Mouse (Mus musculus) limb, embryonic 14.5 days (tissue): ENCODE results near the gene Gm49325. TPM values are rescaled to one million over a fixed set of nuclear protein-coding genes. Genes with fewer than 3 reads are reported as not detected.
A peak's percentile ranks its signal among the peaks of the same experiment; 100 is the strongest.

Source experiments
- ATAC-seq: fragments of 200-750 bp; cut with Nextera tagmentation; 2 replicates; pipeline ENCODE4 v1.8.0; 2017; ENCODE audit warnings: low read depth, moderate number of reproducible peaks, moderate TSS enrichment; ENCODE audit not compliant: low FRiP score
- DNase-seq: peaks from one replicate; pipeline ENCODE4 v3.0.0-alpha.2; 2015; ENCODE audit warnings: low spot score
- H3K27ac ChIP-seq: fragments of 300-500 bp; sonication (generic); replicated peaks from 2 replicates; pipeline ENCODE4 v1.5.1; 2014; ENCODE audit warnings: low read depth, mild to moderate bottlenecking, low read length, moderate library complexity, mixed read lengths
- H3K27me3 ChIP-seq: fragments of 300-500 bp; sonication (generic); 2 replicates; pipeline ENCODE4 v1.6.1; 2014; ENCODE audit warnings: low read length, mixed read lengths; ENCODE audit not compliant: control insufficient read depth, insufficient read depth
- H3K36me3 ChIP-seq: fragments of 300-500 bp; sonication (generic); 2 replicates; pipeline ENCODE4 v1.6.1; 2014; ENCODE audit warnings: mild to moderate bottlenecking, low read length, moderate library complexity, mixed read lengths; ENCODE audit not compliant: control insufficient read depth, insufficient read depth
- H3K4me1 ChIP-seq: fragments of 300-500 bp; sonication (generic); 2 replicates; pipeline ENCODE4 v1.6.1; 2014; ENCODE audit warnings: antibody characterized with exemption, low read length, mixed read lengths; ENCODE audit not compliant: control insufficient read depth, insufficient read depth
- H3K4me2 ChIP-seq: fragments of 300-500 bp; sonication (generic); replicated peaks from 2 replicates; pipeline ENCODE4 v1.6.1; 2014; ENCODE audit warnings: low read depth, mild to moderate bottlenecking, low read length, moderate library complexity; ENCODE audit not compliant: severe bottlenecking
- H3K4me3 ChIP-seq: fragments of 300-500 bp; sonication (generic); replicated peaks from 2 replicates; pipeline ENCODE4 v1.5.1; 2014; ENCODE audit warnings: low read length
- H3K9ac ChIP-seq: fragments of 300-500 bp; sonication (generic); 2 replicates; pipeline ENCODE4 v1.6.1; 2014; ENCODE audit warnings: mild to moderate bottlenecking, low read depth, low read length, moderate library complexity; ENCODE audit not compliant: severe bottlenecking
- H3K9me3 ChIP-seq: fragments of 300-500 bp; sonication (generic); 2 replicates; pipeline ENCODE4 v1.6.1; 2016; ENCODE audit warnings: low read length; ENCODE audit not compliant: control insufficient read depth
- POLR2A ChIP-seq: fragments of 200-500 bp; IDR thresholded peaks from 2 replicates; pipeline ENCODE4 v1.8.0; 2012; ENCODE audit warnings: inconsistent platforms, mild to moderate bottlenecking, moderate library complexity, borderline replicate concordance; ENCODE audit not compliant: insufficient read depth, insufficient read length; ENCODE audit errors: extremely low read depth
- WGBS: fragments of 180-500 bp; shearing (Covaris S2); extraction: QIAGEN DNeasy Blood & Tissue Kit; methylation state at CpG from one replicate; pipeline ENCODE4 v1.1.7; 2014; 5-methylcytosine and 5-hydroxymethylcytosine counted together
- polyA plus RNA-seq, 2 experiments: library from polyadenylated mRNA; depleted of rRNA in 1 of 2; stranded (reverse) in 1 of 2; unstranded in 1 of 2; fragments of >200 nt; fragmentation: Nextera tagmentation in 1 of 2; extraction: Ambion mirVana in 1 of 2; gene quantifications; 2 replicates each; pipeline versions ENCODE4 v1.2.1 to v1.2.3; 2012 to 2014

Gene Gm49325
- polyA plus RNA-seq, 2 experiments, result 5.8 to 8.4 TPM

GRCm38 (mm10) chr10:77624570-77624995 lies 18.6 kb downstream of the Gm49325 start:
- Histone ChIP-seq H3K27ac (no peak overlapping the region), H3K36me3 (no peaks in the 10 kb centered on the region; the same call in 1 of the 2 replicates), H3K9me3 (no peaks in the 10 kb centered on the region), H3K27me3 (no peaks in the 10 kb centered on the region), H3K4me1 (peaks cover 12% of the 10 kb centered on the region; the same call in 1 of the 2 replicates), H3K4me2 (no peak overlapping the region), H3K4me3 (no peak overlapping the region), H3K9ac (no peak overlapping the region)
- TF ChIP-seq POLR2A, result no peak
- peak; percentile 23 for DNase-seq
- no peak for ATAC-seq
- WGBS, result 73% methylated on average over 7 of the region's 7 CpGs

- Histone ChIP-seq H3K9ac (no peak overlapping the region), H3K27ac (no peak overlapping the region), H3K36me3 (peaks cover 6% of the 10 kb centered on the region), H3K4me1 (peaks cover 12% of the 10 kb centered on the region; the same call in 1 of the 2 replicates), H3K4me2 (no peak overlapping the region), H3K9me3 (no peaks in the 10 kb centered on the region), H3K27me3 (no peaks in the 10 kb centered on the region), H3K4me3 (no peak overlapping the region)
- ATAC-seq, result no peak
- TF ChIP-seq POLR2A, result no peak
- 81% methylated on average over 7 of the region's 7 CpGs for WGBS
- no peak for DNase-seq
Observed at GRCm38 (mm10) chr10:77626036-77626435, 20.0 kb downstream of the Gm49325 start.

- Histone ChIP-seq H3K27me3 (no peaks in the 10 kb centered on the region), H3K9me3 (no peaks in the 10 kb centered on the region), H3K27ac (no peak overlapping the region), H3K4me1 (peaks cover 12% of the 10 kb centered on the region; the same call in 1 of the 2 replicates), H3K4me2 (no peak overlapping the region), H3K4me3 (no peak overlapping the region), H3K36me3 (peaks cover 11% of the 10 kb centered on the region), H3K9ac (no peak overlapping the region)
- no peak for DNase-seq
- ATAC-seq, result no peak
- TF ChIP-seq POLR2A, result no peak
- WGBS, result 81% methylated on average over 7 of the region's 7 CpGs
Observed at GRCm38 (mm10) chr10:77626591-77626990, 20.6 kb downstream of the Gm49325 start.

GRCm38 (mm10) chr10:77627497-77627896 lies 21.5 kb downstream of the Gm49325 start:
- 38% methylated on average over 2 of the region's 2 CpGs for WGBS
- Histone ChIP-seq H3K4me1 (peaks cover 12% of the 10 kb centered on the region; the same call in 1 of the 2 replicates), H3K9ac (no peak overlapping the region), H3K9me3 (no peaks in the 10 kb centered on the region), H3K36me3 (peaks cover 19% of the 10 kb centered on the region), H3K4me3 (no peak overlapping the region), H3K27ac (no peak overlapping the region), H3K27me3 (no peaks in the 10 kb centered on the region), H3K4me2 (no peak overlapping the region)
- DNase-seq (peak; percentile 66), ATAC-seq (peak; percentile 42; the same call in 1 of the 2 replicates)
- no peak for TF ChIP-seq POLR2A

GRCm38 (mm10) chr10:77629163-77629562 lies 23.2 kb downstream of the Gm49325 start:
- Histone ChIP-seq H3K27me3 (no peaks in the 10 kb centered on the region), H3K27ac (no peak overlapping the region), H3K36me3 (peaks cover 35% of the 10 kb centered on the region), H3K4me1 (peaks cover 2% of the 10 kb centered on the region; the same call in 1 of the 2 replicates), H3K4me3 (no peak overlapping the region), H3K9me3 (no peaks in the 10 kb centered on the region), H3K9ac (no peak overlapping the region), H3K4me2 (no peak overlapping the region)
- WGBS, result 87% methylated on average over 3 of the region's 3 CpGs
- no peak for TF ChIP-seq POLR2A
- ATAC-seq (no peak), DNase-seq (no peak)
